Mouse (Mus musculus): ENCODE measurements around the gene Rnft1.

GRCm38 (mm10) chr11:86490782-86491181 is 6.3 kb downstream of the Rnft1 start:
- TF ChIP-seq POLR2A (IDR thresholded peaks at IDR 0.05; ENCODE audit: low read depth, low read length) (no peak), CTCF (conservative IDR thresholded peaks at IDR 0.05; ENCODE audit: insufficient read depth, insufficient read length, low read depth, low read length) (no peak)

Data from kidney, adult 2 months (tissue).